Mouse (Mus musculus) cortical plate, adult 2 months (tissue): ENCODE results near the gene Tcl1b3.
"Not testable (repeated sequence)": the region's sequence is repeated elsewhere in the genome, so short reads cannot be mapped to it uniquely, and the experiment has no call there.

ENCODE experiments used
- CTCF ChIP-seq: fragments of 200-500 bp; IDR thresholded peaks from 2 replicates; pipeline ENCODE4 v1.5.1; 2011; ENCODE audit warnings: mild to moderate bottlenecking, control low read depth, low read length; ENCODE audit not compliant: insufficient read depth; ENCODE audit errors: extremely low read depth
- POLR2A ChIP-seq: fragments of 200-500 bp; IDR thresholded peaks from 2 replicates; pipeline ENCODE4 v1.6.1; 2011; ENCODE audit warnings: mild to moderate bottlenecking, low read length, control low read depth; ENCODE audit not compliant: insufficient read depth; ENCODE audit errors: extremely low read depth

DNA sequence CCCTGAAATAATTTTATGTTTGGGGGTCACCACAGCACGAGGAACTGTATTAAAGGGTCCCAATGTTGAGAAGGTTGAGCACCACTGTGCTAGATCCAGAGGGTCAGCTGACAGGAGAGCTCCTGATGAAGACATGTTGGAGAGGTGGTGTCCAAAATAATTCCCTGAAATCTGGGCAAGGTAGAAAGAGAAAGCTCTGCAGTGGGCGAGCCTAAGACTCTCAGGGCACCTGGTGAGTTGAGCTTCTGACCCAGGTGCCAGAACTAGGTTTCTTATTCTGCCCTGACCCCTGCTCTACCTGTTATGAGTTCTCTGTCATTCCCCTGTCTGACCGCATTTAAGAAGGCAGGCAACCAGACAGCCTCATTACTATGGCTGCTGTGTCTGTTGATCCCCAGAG is 14.8 kb upstream of the Tcl1b3 start, which contains the start of gene Tcl1b5:
- not testable (repeated sequence) for TF ChIP-seq CTCF, POLR2A
